Mouse (Mus musculus) olfactory bulb, adult 2 months (tissue): ENCODE results near the gene Tpgs1.

Source experiments
- CTCF ChIP-seq: fragments of 200-500 bp; IDR thresholded peaks from 2 replicates; pipeline ENCODE4 v1.5.1; 2012; ENCODE audit warnings: low read depth, mild to moderate bottlenecking, low read length, moderate library complexity; ENCODE audit not compliant: insufficient read depth
- POLR2A ChIP-seq: fragments of 200-500 bp; IDR thresholded peaks from 2 replicates; pipeline ENCODE4 v1.6.1; 2012; ENCODE audit warnings: mild to moderate bottlenecking, low read depth, low read length, moderate library complexity; ENCODE audit not compliant: insufficient read depth

- TF ChIP-seq POLR2A (no peak), CTCF (no peak)
Observed at GRCm38 (mm10) chr10:79701443-79702129, 32.4 kb downstream of the Tpgs1 start.
